Mouse (Mus musculus) kidney, adult 2 months (tissue): ENCODE measurements around the gene Cyb5b. TPM values are rescaled to one million over a fixed set of nuclear protein-coding genes. Genes with fewer than 3 reads are reported as not detected.

Experiments used
- DNase-seq: peaks from one replicate; pipeline ENCODE4 v3.0.0; 2021
- H3K27ac ChIP-seq: fragments of 200-500 bp; 2 replicates; pipeline ENCODE4 v1.5.1; 2012; ENCODE audit warnings: low read depth, low read length, control low read depth, inconsistent platforms; ENCODE audit not compliant: insufficient read depth
- H3K27me3 ChIP-seq: fragments of 200-500 bp; replicated peaks from 2 replicates; pipeline ENCODE4 v1.6.1; 2012; ENCODE audit warnings: mild to moderate bottlenecking, moderate library complexity, low read length, inconsistent platforms; ENCODE audit not compliant: control insufficient read depth, insufficient read depth
- H3K36me3 ChIP-seq: fragments of 200-500 bp; 2 replicates; pipeline ENCODE4 v1.6.1; 2012; ENCODE audit warnings: mild to moderate bottlenecking, moderate library complexity, low read length, inconsistent platforms; ENCODE audit not compliant: control insufficient read depth, insufficient read depth
- H3K4me1 ChIP-seq: fragments of 200-500 bp; 2 replicates; pipeline ENCODE4 v1.6.1; 2011; ENCODE audit warnings: low read length; ENCODE audit not compliant: control insufficient read depth, insufficient read depth
- H3K4me3 ChIP-seq: fragments of 200-500 bp; 2 replicates; pipeline ENCODE4 v1.5.1; 2011; ENCODE audit warnings: mild to moderate bottlenecking, low read depth, low read length, control low read depth; ENCODE audit not compliant: insufficient read depth
- CTCF ChIP-seq: fragments of 200-500 bp; conservative IDR thresholded peaks from 2 replicates; pipeline ENCODE4 v1.5.1; 2011; ENCODE audit warnings: low read depth, mild to moderate bottlenecking, control low read depth, low read length, moderate library complexity, mixed read lengths; ENCODE audit not compliant: insufficient read depth, insufficient read length
- POLR2A ChIP-seq: fragments of 200-500 bp; IDR thresholded peaks from one replicate; pipeline ENCODE4 v1.6.1; 2011; ENCODE audit warnings: low read depth, low read length, control low read depth
- WGBS: fragments of 180-500 bp; shearing (Covaris S2); methylation state at CpG from one replicate; pipeline ENCODE4 v1.1.7; 2018; 5-methylcytosine and 5-hydroxymethylcytosine counted together
- polyA plus RNA-seq: library from polyadenylated mRNA; depleted of rRNA; stranded (reverse); fragments of >200 nt; gene quantifications from 2 replicates; pipeline ENCODE4 v1.2.3, GENCODE M21; 2012

Gene Cyb5b
- polyA plus RNA-seq, 1 experiment, result 203 TPM

GRCm38 (mm10) chr8:107132581-107133491, 17.6 kb upstream of the Cyb5b start:
- peak; percentile 57 for DNase-seq
- 57% methylated on average over 24 of the region's 24 CpGs for WGBS

DNA sequence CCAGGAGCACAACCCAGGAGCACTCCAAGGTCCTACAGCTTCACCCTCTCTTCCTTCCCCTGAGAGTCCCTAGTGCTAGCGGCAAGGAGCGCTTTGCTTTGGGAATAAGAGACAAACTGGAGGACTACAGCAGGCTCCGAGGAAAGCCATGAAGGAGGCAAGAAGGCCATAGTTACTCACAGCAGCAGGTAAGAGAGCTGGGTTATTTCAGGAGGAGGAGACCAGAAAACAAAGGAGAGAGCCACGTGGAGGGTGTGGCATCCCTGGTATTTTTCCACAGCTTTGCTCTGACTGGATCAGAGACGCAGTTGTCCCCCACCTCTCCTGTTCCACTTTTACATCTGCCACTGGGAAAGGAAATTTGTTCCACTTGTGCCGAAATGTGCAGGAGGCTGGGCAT, 16.6 kb upstream of the Cyb5b start:
- H3K4me3 ChIP-seq, result peak overlapping the region; percentile 26
- WGBS, result 29% methylated on average over 6 of the region's 6 CpGs
- H3K27me3 ChIP-seq, result no peaks in the 10 kb centered on the region
- H3K27ac ChIP-seq, result peak overlapping the region; percentile 96
- H3K4me1 ChIP-seq, result peaks cover 53% of the 10 kb centered on the region
- peak; percentile 82 for DNase-seq
- no peak for TF ChIP-seq POLR2A
- no peak for TF ChIP-seq CTCF
- H3K36me3 ChIP-seq, result no peaks in the 10 kb centered on the region

More at GRCm38 (mm10) chr8:107132581-107133491, 17.6 kb upstream of the Cyb5b start:
- no peak for TF ChIP-seq POLR2A
- TF ChIP-seq CTCF, result no peak
- Histone ChIP-seq H3K4me1 (peaks cover 57% of the 10 kb centered on the region), H3K27ac (peak overlapping the region; percentile 96), H3K27me3 (no peaks in the 10 kb centered on the region), H3K36me3 (no peaks in the 10 kb centered on the region), H3K4me3 (no peak overlapping the region)

DNA sequence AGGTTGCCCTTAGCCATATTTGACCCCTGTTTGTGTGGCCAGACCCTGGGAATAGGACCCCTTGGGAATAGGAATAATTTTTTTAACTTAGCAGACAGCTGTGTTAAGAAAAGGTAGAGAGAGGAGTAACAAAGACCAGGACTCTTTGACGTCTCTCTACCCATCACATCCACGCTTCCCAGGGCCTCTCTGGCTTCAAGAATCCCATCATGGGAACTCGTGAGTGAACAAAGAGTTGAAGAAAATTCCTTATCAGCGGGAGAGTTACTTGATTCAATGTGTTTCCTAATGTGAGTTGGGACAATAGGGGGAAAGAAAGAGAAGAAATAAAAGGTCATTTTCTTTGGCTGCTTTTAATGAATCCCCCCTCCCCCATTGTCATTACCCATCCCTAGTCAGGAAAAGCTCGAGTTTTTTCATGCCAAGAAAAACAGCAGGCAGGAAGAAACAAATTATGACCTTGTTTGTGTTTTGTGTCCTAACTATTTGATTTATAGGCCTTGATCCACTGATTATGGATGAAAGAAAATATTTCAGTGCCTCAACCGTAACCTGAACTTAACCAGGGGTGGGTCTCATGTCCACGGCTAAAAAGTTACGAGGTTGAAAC, 14.3 kb upstream of the Cyb5b start:
- H3K36me3 ChIP-seq, result no peaks in the 10 kb centered on the region
- peaks cover 50% of the 10 kb centered on the region for H3K4me1 ChIP-seq
- H3K27ac ChIP-seq, result peak overlapping the region; percentile 98
- TF ChIP-seq POLR2A, result no peak
- TF ChIP-seq CTCF, result no peak
- 39% methylated on average over 8 of the region's 8 CpGs for WGBS
- no peaks in the 10 kb centered on the region for H3K27me3 ChIP-seq
- H3K4me3 ChIP-seq, result no peak overlapping the region
- DNase-seq, result peak; percentile 80

- no peak overlapping the region for H3K4me3 ChIP-seq
- no peaks in the 10 kb centered on the region for H3K27me3 ChIP-seq
- H3K27ac ChIP-seq, result peak overlapping the region; percentile 76; the same call in 1 of the 2 replicates
- no peak for DNase-seq
- TF ChIP-seq POLR2A, result no peak
- TF ChIP-seq CTCF, result no peak
- no peaks in the 10 kb centered on the region for H3K36me3 ChIP-seq
- H3K4me1 ChIP-seq, result peaks cover 49% of the 10 kb centered on the region
- 49% methylated on average over 6 of the region's 6 CpGs for WGBS
These were observed 12.8 kb upstream of the Cyb5b start for GRCm38 (mm10) chr8:107137591-107137990.

DNA sequence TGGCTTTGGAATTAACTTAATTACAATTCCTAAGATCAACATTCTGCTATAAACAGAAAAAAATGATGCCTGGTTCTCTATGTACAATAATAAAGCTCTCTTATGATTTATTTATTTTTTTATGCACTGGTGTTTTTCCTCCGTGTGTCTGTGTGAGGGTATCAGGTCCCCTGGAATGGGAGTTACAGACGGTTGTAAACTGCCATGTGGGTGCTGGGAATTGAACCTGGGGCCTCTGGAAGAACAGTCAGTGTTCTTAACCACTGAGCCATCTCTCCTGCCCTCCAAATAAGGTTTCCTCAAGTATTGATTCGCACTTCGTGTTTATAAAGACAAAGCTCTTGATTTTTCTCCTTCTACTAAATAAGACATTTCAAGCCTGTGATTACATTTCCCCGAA, 12.1 kb upstream of the Cyb5b start:
- Histone ChIP-seq H3K36me3 (no peaks in the 10 kb centered on the region), H3K27ac (0 out of 2 replicates have a peak overlapping the region, but pooled peaks have one; percentile 17), H3K27me3 (no peaks in the 10 kb centered on the region), H3K4me3 (no peak overlapping the region), H3K4me1 (peaks cover 47% of the 10 kb centered on the region)
- TF ChIP-seq CTCF (no peak), POLR2A (no peak)
- DNase-seq, result no peak
- 89% methylated on average over 5 of the region's 5 CpGs for WGBS

GRCm38 (mm10) chr8:107139704-107140470, 10.6 kb upstream of the Cyb5b start:
- 52% methylated on average over 13 of the region's 13 CpGs for WGBS
- H3K4me1 ChIP-seq, result peaks cover 42% of the 10 kb centered on the region
- H3K27me3 ChIP-seq, result no peaks in the 10 kb centered on the region
- DNase-seq, result peak; percentile 90
- H3K27ac ChIP-seq, result peak overlapping the region; percentile 92
- no peak overlapping the region for H3K4me3 ChIP-seq
- no peaks in the 10 kb centered on the region for H3K36me3 ChIP-seq
- TF ChIP-seq POLR2A, result no peak
- TF ChIP-seq CTCF, result no peak
